Mouse (Mus musculus) forebrain, embryonic 14.5 days (tissue): ENCODE measurements around the gene Styxl1. TPM values are rescaled to one million over a fixed set of nuclear protein-coding genes. Genes with fewer than 3 reads are reported as not detected.

Source experiments
- ATAC-seq: fragments of 200-750 bp; cut with Nextera tagmentation; 2 replicates; pipeline ENCODE4 v1.8.0; 2017; ENCODE audit warnings: mild to moderate bottlenecking, moderate library complexity
- DNase-seq: peaks from one replicate; pipeline ENCODE4 v3.0.0-alpha.2; 2015; ENCODE audit warnings: low spot score
- H3K27ac ChIP-seq: fragments of 300-500 bp; sonication (generic); 2 replicates; pipeline ENCODE4 v1.5.1; 2014; ENCODE audit warnings: low read depth, mild to moderate bottlenecking, control low read depth, low read length, moderate library complexity
- H3K27me3 ChIP-seq: fragments of 300-500 bp; sonication (generic); replicated peaks from 2 replicates; pipeline ENCODE4 v1.6.1; 2014; ENCODE audit warnings: low read length, control low read depth, mixed read lengths; ENCODE audit not compliant: control insufficient read depth, insufficient read depth
- H3K36me3 ChIP-seq: fragments of 300-500 bp; sonication (generic); 2 replicates; pipeline ENCODE4 v1.6.1; 2014; ENCODE audit warnings: low read length, control low read depth; ENCODE audit not compliant: control insufficient read depth, insufficient read depth
- H3K4me1 ChIP-seq: fragments of 300-500 bp; sonication (generic); 2 replicates; pipeline ENCODE4 v1.6.1; 2014; ENCODE audit warnings: antibody characterized with exemption, low read length, control low read depth; ENCODE audit not compliant: control insufficient read depth, insufficient read depth
- H3K4me2 ChIP-seq: fragments of 300-500 bp; sonication (generic); 2 replicates; pipeline ENCODE4 v1.6.1; 2014; ENCODE audit warnings: mild to moderate bottlenecking, control low read depth, low read length
- H3K4me3 ChIP-seq: fragments of 300-500 bp; sonication (generic); 2 replicates; pipeline ENCODE4 v1.5.1; 2014; ENCODE audit warnings: low read depth, low read length, control low read depth
- H3K9ac ChIP-seq: fragments of 300-500 bp; sonication (generic); 2 replicates; pipeline ENCODE4 v1.6.1; 2014; ENCODE audit warnings: mild to moderate bottlenecking, low read length, control low read depth, moderate library complexity
- H3K9me3 ChIP-seq: fragments of 300-500 bp; sonication (generic); replicated peaks from 2 replicates; pipeline ENCODE4 v1.6.1; 2016; ENCODE audit warnings: low read length, control low read depth, mixed read lengths; ENCODE audit not compliant: control insufficient read depth
- WGBS: fragments of 180-500 bp; shearing (Covaris S2); extraction: QIAGEN DNeasy Blood & Tissue Kit; methylation state at CpG from one replicate; pipeline ENCODE4 v1.1.7; 2014; 5-methylcytosine and 5-hydroxymethylcytosine counted together
- polyA plus RNA-seq: library from polyadenylated mRNA; unstranded; fragments of >200 nt; fragmentation: Nextera tagmentation; extraction: Ambion mirVana; gene quantifications from 2 replicates; pipeline ENCODE4 v1.2.1, GENCODE M21; 2014

The Styxl1 gene
- 0.52 TPM in 1 of 2 replicates, not detected in the other for polyA plus RNA-seq

- Histone ChIP-seq H3K27me3 (no peaks in the 10 kb centered on the region), H3K4me1 (peaks cover 15% of the 10 kb centered on the region), H3K4me3 (peak within 1 kb of the TSS; percentile 94), H3K9me3 (no peaks in the 10 kb centered on the region), H3K36me3 (peaks cover 11% of the 10 kb centered on the region), H3K4me2 (peak within 1 kb of the TSS; percentile 92), H3K9ac (peak within 1 kb of the TSS; percentile 97), H3K27ac (peak within 1 kb of the TSS; percentile 91)
- WGBS: under 1% methylated on average over 45 of the region's 45 CpGs
- ATAC-seq (peak; percentile 92), DNase-seq (peak; percentile 62)
These were observed at the start of gene Styxl1 for GRCm38 (mm10) chr5:135777796-135778470. Gene Styxl1 (minus strand): TSS chr5:135778385.

GRCm38 (mm10) chr5:135826225-135826624 lies 48.0 kb upstream of the Styxl1 start:
- no peak for ATAC-seq
- Histone ChIP-seq H3K4me2 (no peak overlapping the region), H3K9ac (no peak overlapping the region), H3K27ac (no peak overlapping the region; the same call in 1 of the 2 replicates), H3K4me3 (no peak overlapping the region), H3K36me3 (no peaks in the 10 kb centered on the region), H3K9me3 (no peaks in the 10 kb centered on the region), H3K4me1 (peaks cover 7% of the 10 kb centered on the region), H3K27me3 (no peaks in the 10 kb centered on the region)
- 51% methylated on average over 6 of the region's 6 CpGs for WGBS
- DNase-seq: no peak

- no peak for ATAC-seq
- Histone ChIP-seq H3K4me1 (peaks cover 7% of the 10 kb centered on the region), H3K4me3 (no peak overlapping the region), H3K27me3 (no peaks in the 10 kb centered on the region), H3K27ac (no peak overlapping the region), H3K9me3 (no peaks in the 10 kb centered on the region), H3K36me3 (no peaks in the 10 kb centered on the region), H3K9ac (no peak overlapping the region), H3K4me2 (no peak overlapping the region)
- WGBS: 51% methylated on average over 3 of the region's 3 CpGs
- DNase-seq: no peak
These were observed 46.3 kb upstream of the Styxl1 start for GRCm38 (mm10) chr5:135824517-135824916.

- DNase-seq (peak; percentile 77), ATAC-seq (peak; percentile 75)
- H3K4me2 ChIP-seq: peak overlapping the region; percentile 12; the same call in 1 of the 2 replicates
- no peak overlapping the region for H3K9ac ChIP-seq
- no peaks in the 10 kb centered on the region for H3K36me3 ChIP-seq
- peak overlapping the region; percentile 74 for H3K27ac ChIP-seq
- no peaks in the 10 kb centered on the region for H3K9me3 ChIP-seq
- WGBS: 15% methylated on average over 7 of the region's 7 CpGs
- H3K4me1 ChIP-seq: peaks cover 7% of the 10 kb centered on the region
- no peaks in the 10 kb centered on the region for H3K27me3 ChIP-seq
- H3K4me3 ChIP-seq: no peak overlapping the region
These were observed 44.2 kb upstream of the Styxl1 start for GRCm38 (mm10) chr5:135822316-135822944.

GRCm38 (mm10) chr5:135818491-135818890 lies 40.3 kb upstream of the Styxl1 start:
- DNase-seq (no peak), ATAC-seq (no peak)
- WGBS: 54% methylated on average over 7 of the region's 7 CpGs
- H3K4me1 ChIP-seq: peaks cover 7% of the 10 kb centered on the region
- no peak overlapping the region for H3K27ac ChIP-seq
- H3K27me3 ChIP-seq: no peaks in the 10 kb centered on the region
- H3K4me2 ChIP-seq: no peak overlapping the region
- no peak overlapping the region for H3K9ac ChIP-seq
- no peaks in the 10 kb centered on the region for H3K36me3 ChIP-seq
- H3K9me3 ChIP-seq: no peaks in the 10 kb centered on the region
- no peak overlapping the region for H3K4me3 ChIP-seq

- H3K36me3 ChIP-seq: no peaks in the 10 kb centered on the region
- H3K9ac ChIP-seq: no peak overlapping the region
- H3K4me2 ChIP-seq: no peak overlapping the region
- WGBS: 43% methylated on average over 5 of the region's 5 CpGs
- ATAC-seq (peak; percentile 58; the same call in 1 of the 2 replicates), DNase-seq (peak; percentile 77)
- H3K27ac ChIP-seq: no peak overlapping the region
- no peak overlapping the region for H3K4me3 ChIP-seq
- H3K4me1 ChIP-seq: 0 out of 2 replicates have a peak, but pooled peaks cover 3% of the 10 kb centered on the region
- H3K9me3 ChIP-seq: no peaks in the 10 kb centered on the region
- no peaks in the 10 kb centered on the region for H3K27me3 ChIP-seq
These were observed 34.8 kb upstream of the Styxl1 start for GRCm38 (mm10) chr5:135812991-135813390.

GRCm38 (mm10) chr5:135807263-135807637 lies 29.1 kb upstream of the Styxl1 start:
- 36% methylated on average over 3 of the region's 3 CpGs for WGBS
- Histone ChIP-seq H3K4me2 (peak overlapping the region; percentile 66), H3K27me3 (no peaks in the 10 kb centered on the region), H3K9me3 (no peaks in the 10 kb centered on the region), H3K36me3 (no peaks in the 10 kb centered on the region), H3K9ac (peak overlapping the region; percentile 81), H3K4me3 (peak overlapping the region; percentile 47), H3K27ac (no peak overlapping the region), H3K4me1 (peaks cover 7% of the 10 kb centered on the region; the same call in 1 of the 2 replicates)
- ATAC-seq: 0 out of 2 replicates have a peak, but pooled peaks have one; percentile 18
- DNase-seq: no peak

- no peak within 1 kb of the TSS for H3K27ac ChIP-seq
- no peaks in the 10 kb centered on the region for H3K36me3 ChIP-seq
- peak; percentile 67 for ATAC-seq
- DNase-seq: peak; percentile 92
- peak within 1 kb of the TSS; percentile 66 for H3K4me2 ChIP-seq
- H3K9me3 ChIP-seq: no peaks in the 10 kb centered on the region
- WGBS: 5% methylated on average over 29 of the region's 29 CpGs
- H3K27me3 ChIP-seq: no peaks in the 10 kb centered on the region
- H3K4me1 ChIP-seq: peaks cover 7% of the 10 kb centered on the region; the same call in 1 of the 2 replicates
- H3K4me3 ChIP-seq: peak within 1 kb of the TSS; percentile 47
- H3K9ac ChIP-seq: peak within 1 kb of the TSS; percentile 81
These were observed 28.5 kb upstream of the Styxl1 start, which contains the start of gene Srrm3 for GRCm38 (mm10) chr5:135806555-135807262. Gene Srrm3 (plus strand): TSS chr5:135806890.
